18 mouse cellular contexts compared by ENCODE assay signal in genomic region chr11:87555106-87555703, GRCm38 (mm10). TPM values are rescaled to one million over a fixed set of nuclear protein-coding genes. Genes with fewer than 3 reads are reported as not detected.
DNase-seq lines count a peak whose midpoint lies in the region; ATAC-seq and TF ChIP-seq lines count a peak whose summit lies in the region.
"Had no signal": no experiment of that assay in that cellular context is flagged by ENCODE, and none has a peak within 500 bp of the region (broad histone marks: within the 10 kb centered on the region; RNA-seq: fewer than 3 reads in every experiment).

No protein-coding gene starts in this region.

- H3K27ac ChIP-seq in heart, embryonic 14.5 days (replicated peaks in 1 of 2; ENCODE audit: control insufficient read depth in 1 of 2, insufficient read depth in 1 of 2, low read depth in 2 of 2, low read length in 2 of 2) = peak overlapping the region; percentile 59 to 72
- H3K27ac ChIP-seq in lung, postnatal 0 days (ENCODE audit: low read length) = peak overlapping the region; percentile 22; the same call in 1 of the 2 replicates
- H3K27ac ChIP-seq in intestine, embryonic 15.5 days = peak overlapping the region; percentile 75
- no peak overlapping the region for H3K27ac ChIP-seq in midbrain, postnatal 0 days (ENCODE audit: low read depth, low read length)
- H3K27ac ChIP-seq: left cerebral cortex, adult 2 months had no signal

- H3K9me3 ChIP-seq in heart, embryonic 14.5 days (ENCODE audit: control insufficient read depth, low read length) = no peaks in the 10 kb centered on the region
- no peaks in the 10 kb centered on the region for H3K9me3 ChIP-seq in lung, postnatal 0 days (ENCODE audit: low read length)
- H3K9me3 ChIP-seq in intestine, embryonic 15.5 days = no peaks in the 10 kb centered on the region
- no peaks in the 10 kb centered on the region for H3K9me3 ChIP-seq in midbrain, postnatal 0 days (ENCODE audit: low read length)

- no peaks in the 10 kb centered on the region for H3K27me3 ChIP-seq in heart, embryonic 14.5 days (ENCODE audit: control insufficient read depth, insufficient read depth, low read length)
- H3K27me3 ChIP-seq in lung, postnatal 0 days (replicated peaks; ENCODE audit: insufficient read depth, low read length) = no peaks in the 10 kb centered on the region
- H3K27me3 ChIP-seq in intestine, embryonic 15.5 days (replicated peaks) = no peaks in the 10 kb centered on the region
- no peaks in the 10 kb centered on the region for H3K27me3 ChIP-seq in midbrain, postnatal 0 days (ENCODE audit: insufficient read depth, low read length)

- TF ChIP-seq EP300 in lung, postnatal 0 days (IDR thresholded peaks at IDR 0.05) = 0 out of 2 replicates have a peak, but pooled peaks have one; percentile 48

- intact Hi-C loops in heart, postnatal 36 days (cut with DNase I) = no loop called here

- no peak for TF ChIP-seq POLR2A in lung, adult 2 months (IDR thresholded peaks at IDR 0.05; ENCODE audit: borderline replicate concordance, extremely low read depth, low read depth, low read length)

- WGBS in heart, embryonic 14.5 days = 12% methylated on average over 2 of the region's 2 CpGs
- WGBS in lung, postnatal 0 days = 14% methylated on average over 2 of the region's 2 CpGs
- 19% methylated on average over 2 of the region's 2 CpGs for WGBS in lung, adult 2 months
- WGBS in intestine, embryonic 15.5 days = 14% methylated on average over 2 of the region's 2 CpGs
- 23% methylated on average over 2 of the region's 2 CpGs for WGBS in midbrain, postnatal 0 days

- no peak for DNase-seq in heart, postnatal 36 days
- peak; percentile 71 for DNase-seq in lung, postnatal 0 days (ENCODE audit: low spot score)
- DNase-seq in lung, adult 2 months = no peak
- no peak for DNase-seq in layer of hippocampus, adult 11-12 months (ENCODE audit: low spot score)
- DNase-seq in midbrain, postnatal 0 days (ENCODE audit: low spot score) = no peak
- DNase-seq: cerebellum, adult 11-12 months; kidney, adult 18-20 months; kidney, postnatal 4 days; thymus, postnatal 4 days had no signal

- no peak overlapping the region; the same call in 1 of the 2 replicates for H3K9ac ChIP-seq in heart, embryonic 14.5 days (ENCODE audit: low read length)
- no peak overlapping the region for H3K9ac ChIP-seq in lung, postnatal 0 days (replicated peaks; ENCODE audit: low read depth)
- no peak overlapping the region for H3K9ac ChIP-seq in intestine, embryonic 15.5 days
- H3K9ac ChIP-seq in midbrain, postnatal 0 days (replicated peaks; ENCODE audit: low read length, poor library complexity, severe bottlenecking) = no peak overlapping the region

- H3K36me3 ChIP-seq in heart, embryonic 14.5 days (ENCODE audit: control insufficient read depth, insufficient read depth, low read length) = no peaks in the 10 kb centered on the region
- no peaks in the 10 kb centered on the region for H3K36me3 ChIP-seq in lung, postnatal 0 days (ENCODE audit: insufficient read depth, low read length)
- no peaks in the 10 kb centered on the region for H3K36me3 ChIP-seq in intestine, embryonic 15.5 days
- H3K36me3 ChIP-seq in midbrain, postnatal 0 days (ENCODE audit: insufficient read depth, low read length) = no peaks in the 10 kb centered on the region

- H3K4me1 ChIP-seq in heart, embryonic 14.5 days (ENCODE audit: control insufficient read depth in 2 of 2, insufficient read depth in 2 of 2, low read length in 2 of 2) = peaks cover 8 to 17% of the 10 kb centered on the region in 2 experiments; a peak in 3 of 4 replicates
- peaks cover 6% of the 10 kb centered on the region; the same call in 1 of the 2 replicates for H3K4me1 ChIP-seq in lung, postnatal 0 days (ENCODE audit: insufficient read depth, low read depth, low read length)
- H3K4me1 ChIP-seq in lung, adult 2 months (ENCODE audit: control insufficient read depth, insufficient read depth, low read length) = peaks cover 2% of the 10 kb centered on the region; the same call in 1 of the 2 replicates
- H3K4me1 ChIP-seq in intestine, embryonic 15.5 days (replicated peaks) = peaks cover 9% of the 10 kb centered on the region
- H3K4me1 ChIP-seq in midbrain, postnatal 0 days (ENCODE audit: insufficient read depth, low read length) = no peaks in the 10 kb centered on the region

- H3K4me3 ChIP-seq in heart, embryonic 14.5 days (ENCODE audit: control insufficient read depth in 1 of 2, insufficient read depth in 1 of 2, low read depth in 1 of 2, low read length in 2 of 2) = no peak overlapping the region
- H3K4me3 ChIP-seq in lung, postnatal 0 days (ENCODE audit: low read depth, low read length) = no peak overlapping the region
- no peak overlapping the region for H3K4me3 ChIP-seq in lung, adult 2 months (replicated peaks; ENCODE audit: extremely low read depth, low read depth, low read length)
- H3K4me3 ChIP-seq in intestine, embryonic 15.5 days (replicated peaks) = no peak overlapping the region
- no peak overlapping the region for H3K4me3 ChIP-seq in midbrain, postnatal 0 days (ENCODE audit: low read depth, low read length)
- H3K4me3 ChIP-seq: left cerebral cortex, adult 2 months had no signal

- ATAC-seq in heart, embryonic 14.5 days (ENCODE audit: insufficient number of reproducible peaks, insufficient read depth, low FRiP score, low read depth) = no peak
- peak; percentile 80 for ATAC-seq in lung, postnatal 0 days
- ATAC-seq in intestine, embryonic 15.5 days = peak; percentile 39; the same call in 1 of the 2 replicates
- ATAC-seq in midbrain, postnatal 0 days (ENCODE audit: low FRiP score) = no peak

- no peak for TF ChIP-seq CTCF in lung, postnatal 0 days (IDR thresholded peaks at IDR 0.05)
- TF ChIP-seq CTCF in lung, adult 2 months (IDR thresholded peaks at IDR 0.05; ENCODE audit: insufficient read depth, low read length) = no peak
- TF ChIP-seq CTCF in midbrain, postnatal 0 days (IDR thresholded peaks at IDR 0.05) = no peak

- 0 out of 2 replicates have a peak overlapping the region, but pooled peaks have one; percentile 37 for H3K4me2 ChIP-seq in heart, embryonic 14.5 days (ENCODE audit: low read length)
- no peak overlapping the region for H3K4me2 ChIP-seq in lung, postnatal 0 days (replicated peaks; ENCODE audit: low read depth, low read length)
- H3K4me2 ChIP-seq in intestine, embryonic 15.5 days (replicated peaks) = no peak overlapping the region
- H3K4me2 ChIP-seq in midbrain, postnatal 0 days (ENCODE audit: low read depth, low read length, poor library complexity, severe bottlenecking) = no peak overlapping the region

RNA-seq across cellular contexts. Expression of gene Gm11492, which starts 11.2 kb away (rescaled TPM):
- polyA plus RNA-seq in heart, embryonic 14.5 days (2014; fragmentation: Nextera tagmentation; extraction: Ambion mirVana) = not detected in 2 replicates
- not detected for total RNA-seq in heart, postnatal 36 days (2021)
- polyA plus RNA-seq in lung, postnatal 0 days (2015; fragmentation: Nextera tagmentation; extraction: Ambion mirVana) = not detected in 2 replicates
- not detected in 2 replicates for polyA plus RNA-seq in lung, adult 2 months (2012; rRNA removed)
- not detected in 2 replicates for polyA plus RNA-seq in intestine, embryonic 15.5 days (2015; fragmentation: Nextera tagmentation; extraction: Ambion mirVana)
- not detected in 2 replicates for total RNA-seq in midbrain, postnatal 0 days (2014; rRNA removed)
- polyA plus RNA-seq in midbrain, postnatal 0 days (2015; fragmentation: Nextera tagmentation; extraction: Ambion mirVana) = not detected in 2 replicates
- total RNA-seq: adrenal gland, postnatal 36 days; CH12.LX; gastrocnemius, postnatal 4 days; left cerebral cortex, adult 2 months; megakaryocyte progenitor cell, adult 5-6 weeks had no signal
- polyA plus RNA-seq: limb, embryonic 14.5 days; neural tube, embryonic 14.5 days had no signal

RNA-seq across cellular contexts. Expression of gene Sept4, which starts 13.5 kb away (rescaled TPM):
- 23.5 and 25.8 TPM in 2 replicates for polyA plus RNA-seq in heart, embryonic 14.5 days (2014; fragmentation: Nextera tagmentation; extraction: Ambion mirVana)
- total RNA-seq in heart, postnatal 36 days (2021) = 10 to 100 TPM; 41.8 to 45.8 TPM
- 366 and 392 TPM in 2 replicates for polyA plus RNA-seq in lung, postnatal 0 days (2015; fragmentation: Nextera tagmentation; extraction: Ambion mirVana)
- 149 and 238 TPM in 2 replicates for polyA plus RNA-seq in lung, adult 2 months (2012; rRNA removed)
- polyA plus RNA-seq in intestine, embryonic 15.5 days (2015; fragmentation: Nextera tagmentation; extraction: Ambion mirVana) = 24.9 and 25.0 TPM in 2 replicates
- 19.4 and 26.6 TPM in 2 replicates for total RNA-seq in midbrain, postnatal 0 days (2014; rRNA removed)
- polyA plus RNA-seq in midbrain, postnatal 0 days (2015; fragmentation: Nextera tagmentation; extraction: Ambion mirVana) = 39.1 and 40.5 TPM in 2 replicates

RNA-seq across cellular contexts. Expression of gene Mtmr4, which starts 36.8 kb away (rescaled TPM):
- polyA plus RNA-seq in heart, embryonic 14.5 days (2014; fragmentation: Nextera tagmentation; extraction: Ambion mirVana) = 14.3 and 17.7 TPM in 2 replicates
- total RNA-seq in heart, postnatal 36 days (2021) = 10 to 100 TPM; 18.8 to 27.1 TPM
- 9.4 and 13.3 TPM in 2 replicates for polyA plus RNA-seq in lung, postnatal 0 days (2015; fragmentation: Nextera tagmentation; extraction: Ambion mirVana)
- 21.0 and 22.1 TPM in 2 replicates for polyA plus RNA-seq in lung, adult 2 months (2012; rRNA removed)
- 26.9 and 27.6 TPM in 2 replicates for polyA plus RNA-seq in intestine, embryonic 15.5 days (2015; fragmentation: Nextera tagmentation; extraction: Ambion mirVana)
- total RNA-seq in midbrain, postnatal 0 days (2014; rRNA removed) = 98.9 and 116 TPM in 2 replicates
- polyA plus RNA-seq in midbrain, postnatal 0 days (2015; fragmentation: Nextera tagmentation; extraction: Ambion mirVana) = 33.2 and 34.1 TPM in 2 replicates

Comparison
In these comparisons a context has a peak if more than half of its experiments do, and no peak if none do; other contexts are left out.
1. ATAC-seq: peak in lung, postnatal 0 days (single experiment) and intestine, embryonic 15.5 days (single experiment); none in heart, embryonic 14.5 days (single experiment) and midbrain, postnatal 0 days (single experiment).